Mouse (Mus musculus) kidney, adult 18-20 months (tissue): ENCODE measurements at regions not wholly inside any gene's neighbourhood (a gene's known extent, or its start where the extent isn't known, plus 50 kb on each side); places are given as distances from the start of the nearest gene placed in this dataset.
A peak's percentile ranks its signal among the peaks of the same experiment; 100 is the strongest.
"Not testable (repeated sequence)": the region's sequence is repeated elsewhere in the genome, so short reads cannot be mapped to it uniquely, and the experiment has no call there.

Experiments used
- DNase-seq: peaks from one replicate; pipeline ENCODE4 v3.0.0; 2021

- DNase-seq = peak; percentile 34
Measured at GRCm38 (mm10) chr8:78077122-78077521, 136.0 kb upstream of the Ttc29 start.

GRCm38 (mm10) chr8:78081395-78081794, 131.7 kb upstream of the Ttc29 start:
- DNase-seq = not testable (repeated sequence)

- no peak for DNase-seq
Measured at GRCm38 (mm10) chr8:78083012-78083411, 130.1 kb upstream of the Ttc29 start.

- no peak for DNase-seq
Measured at GRCm38 (mm10) chr8:78086361-78086760, 126.7 kb upstream of the Ttc29 start.

- no peak for DNase-seq
Measured at GRCm38 (mm10) chr8:78090382-78091122, 122.5 kb upstream of the Ttc29 start.

- DNase-seq = no peak
Measured at GRCm38 (mm10) chr8:78096383-78096782, 116.7 kb upstream of the Ttc29 start.

GRCm38 (mm10) chr8:78098191-78098745, 114.8 kb upstream of the Ttc29 start:
- DNase-seq = no peak

- no peak for DNase-seq
Measured at GRCm38 (mm10) chr8:78099091-78099490, 114.0 kb upstream of the Ttc29 start.

- no peak for DNase-seq
Measured at GRCm38 (mm10) chr8:78107339-78107738, 105.8 kb upstream of the Ttc29 start.

- no peak for DNase-seq
Measured at GRCm38 (mm10) chr8:78110003-78110649, 103.0 kb upstream of the Ttc29 start.

GRCm38 (mm10) chr8:78113105-78113504, 100.0 kb upstream of the Ttc29 start:
- no peak for DNase-seq

- DNase-seq = no peak
Measured at GRCm38 (mm10) chr8:78114512-78114911, 98.6 kb upstream of the Ttc29 start.

- no peak for DNase-seq
Measured at GRCm38 (mm10) chr8:78117191-78117590, 95.9 kb upstream of the Ttc29 start.

- DNase-seq = no peak
Measured at GRCm38 (mm10) chr8:78118493-78118892, 94.6 kb upstream of the Ttc29 start.

GRCm38 (mm10) chr8:78119682-78120081, 93.4 kb upstream of the Ttc29 start:
- DNase-seq = no peak

- DNase-seq = peak; percentile 31
Measured at GRCm38 (mm10) chr8:78124248-78124647, 88.8 kb upstream of the Ttc29 start.

- no peak for DNase-seq
Measured at GRCm38 (mm10) chr8:78127852-78128251, 85.2 kb upstream of the Ttc29 start.

- DNase-seq = no peak
Measured at GRCm38 (mm10) chr8:78129061-78129460, 84.0 kb upstream of the Ttc29 start.

- not testable (repeated sequence) for DNase-seq
Measured at GRCm38 (mm10) chr8:78139514-78139913, 73.6 kb upstream of the Ttc29 start.

- DNase-seq = no peak
Measured at GRCm38 (mm10) chr8:78147170-78147569, 65.9 kb upstream of the Ttc29 start.

GRCm38 (mm10) chr8:78148006-78148405, 65.1 kb upstream of the Ttc29 start:
- no peak for DNase-seq

GRCm38 (mm10) chr8:78154873-78155272, 58.2 kb upstream of the Ttc29 start:
- no peak for DNase-seq

- DNase-seq = no peak
Measured at GRCm38 (mm10) chr8:78162046-78162445, 51.1 kb upstream of the Ttc29 start.
